Mouse (Mus musculus): ENCODE data around the gene Usp43.

- TF ChIP-seq CTCF (IDR thresholded peaks at IDR 0.05; ENCODE audit: low read depth): no peak
- TF ChIP-seq EP300 (IDR thresholded peaks at IDR 0.05; ENCODE audit: low read depth): no peak
These were observed 10.9 kb downstream of the Usp43 start for GRCm38 (mm10) chr11:67911074-67911473.

Measured in heart, postnatal 0 days (tissue).